In genomic region chr11:17192151-17192844, GRCm38 (mm10) we compare ENCODE assay signal across 9 mouse cellular contexts. TPM values are rescaled to one million over a fixed set of nuclear protein-coding genes. Genes with fewer than 3 reads are reported as not detected.
A peak's percentile ranks its signal among the peaks of the same experiment; 100 is the strongest.
DNase-seq lines count a peak whose midpoint lies in the region; ATAC-seq and TF ChIP-seq lines count a peak whose summit lies in the region.
"Had no signal": no experiment of that assay in that cellular context is flagged by ENCODE, and none has a peak within 500 bp of the region (broad histone marks: within the 10 kb centered on the region; RNA-seq: fewer than 3 reads in every experiment).

No protein-coding gene starts in this region.

- H3K4me2 ChIP-seq in forebrain, embryonic 11.5 days (ENCODE audit: low read depth, low read length, severe bottlenecking): no peak overlapping the region

- H3K36me3 ChIP-seq in forebrain, embryonic 11.5 days (ENCODE audit: control insufficient read depth, insufficient read depth, low read length): peaks cover 3% of the 10 kb centered on the region; the same call in 1 of the 2 replicates
- peaks cover 39% of the 10 kb centered on the region for H3K36me3 ChIP-seq in forebrain, embryonic 10.5 days (replicated peaks)
- H3K36me3 ChIP-seq in spleen, adult 2 months (ENCODE audit: control insufficient read depth, insufficient read depth, low read length): peaks cover 16% of the 10 kb centered on the region

- no peak overlapping the region for H3K4me3 ChIP-seq in forebrain, embryonic 11.5 days (ENCODE audit: low read depth, low read length)
- H3K4me3 ChIP-seq in forebrain, embryonic 10.5 days: no peak overlapping the region
- no peak overlapping the region for H3K4me3 ChIP-seq in spleen, adult 2 months (ENCODE audit: extremely low read depth, insufficient read depth, insufficient read length)

- no peak for DNase-seq in forebrain, embryonic 11.5 days (ENCODE audit: low spot score)
- no peak for DNase-seq in forebrain, embryonic 10.5 days (ENCODE audit: extremely low spot score, low spot score)
- DNase-seq in spleen, adult 2 months (ENCODE audit: low read depth in 1 of 2, low spot score in 2 of 2): peak in 1 of 2 experiments; percentile 48
- no peak for DNase-seq in spleen, postnatal 10 days (ENCODE audit: low spot score in 2 of 2)
- peak; percentile 21 for DNase-seq in lung, postnatal 36 days
- DNase-seq in ovary, postnatal 14 days (ENCODE audit: low spot score): no peak
- DNase-seq in heart, adult 8-10 months (ENCODE audit: low spot score): no peak
- DNase-seq in spleen, adult 18-20 months: no peak
- DNase-seq: gastrocnemius, postnatal 25 days had no signal

- no peak for TF ChIP-seq POLR2A in spleen, adult 2 months (IDR thresholded peaks at IDR 0.05; ENCODE audit: low read depth, low read length)

- H3K9me3 ChIP-seq in forebrain, embryonic 11.5 days (ENCODE audit: control insufficient read depth, low read length): no peaks in the 10 kb centered on the region
- no peaks in the 10 kb centered on the region for H3K9me3 ChIP-seq in forebrain, embryonic 10.5 days

- ATAC-seq in forebrain, embryonic 11.5 days (replicated peaks; ENCODE audit: low FRiP score): peak; percentile 57

- TF ChIP-seq CTCF in spleen, adult 2 months (IDR thresholded peaks at IDR 0.05; ENCODE audit: extremely low read depth, insufficient read depth, insufficient read length, insufficient replicate concordance): peak; percentile 38; the same call in 1 of the 2 replicates

- H3K27me3 ChIP-seq in forebrain, embryonic 11.5 days (ENCODE audit: control insufficient read depth, insufficient read depth, low read length): no peaks in the 10 kb centered on the region
- no peaks in the 10 kb centered on the region for H3K27me3 ChIP-seq in forebrain, embryonic 10.5 days (ENCODE audit: poor library complexity, severe bottlenecking)
- H3K27me3 ChIP-seq in spleen, adult 2 months (ENCODE audit: control insufficient read depth, insufficient read depth, low read length): no peaks in the 10 kb centered on the region

- H3K9ac ChIP-seq in forebrain, embryonic 11.5 days (ENCODE audit: low read length): no peak overlapping the region

- no peak overlapping the region for H3K27ac ChIP-seq in forebrain, embryonic 11.5 days (ENCODE audit: low read depth, low read length)
- no peak overlapping the region for H3K27ac ChIP-seq in forebrain, embryonic 10.5 days
- 0 out of 2 replicates have a peak overlapping the region, but pooled peaks have one; percentile 6 for H3K27ac ChIP-seq in spleen, adult 2 months (ENCODE audit: insufficient read depth, low read length)

- 56% methylated on average over 9 of the region's 9 CpGs for WGBS in forebrain, embryonic 11.5 days
- WGBS in forebrain, embryonic 10.5 days: 62% methylated on average over 9 of the region's 9 CpGs
- 71% methylated on average over 9 of the region's 9 CpGs for WGBS in spleen, adult 2 months

- no peaks in the 10 kb centered on the region for H3K4me1 ChIP-seq in forebrain, embryonic 11.5 days (replicated peaks; ENCODE audit: control insufficient read depth, insufficient read depth, low read length)
- peaks cover 13% of the 10 kb centered on the region for H3K4me1 ChIP-seq in forebrain, embryonic 10.5 days
- H3K4me1 ChIP-seq in spleen, adult 2 months (ENCODE audit: control insufficient read depth, insufficient read depth, insufficient read length): peaks cover 6% of the 10 kb centered on the region; the same call in 1 of the 2 replicates

RNA-seq across cellular contexts. Expression of gene Wdr92, which starts 10.4 kb away (rescaled TPM):
- polyA plus RNA-seq in forebrain, embryonic 11.5 days (2014; fragmentation: Nextera tagmentation; extraction: Ambion mirVana): 24.1 and 26.0 TPM in 2 replicates
- polyA plus RNA-seq in forebrain, embryonic 10.5 days (2016; fragmentation: Nextera tagmentation; extraction: Ambion mirVana): 28.8 TPM in 2 replicates
- polyA plus RNA-seq in spleen, adult 2 months (2012; rRNA removed): 3.5 and 4.5 TPM in 2 replicates
- total RNA-seq in heart, adult 8-10 months (2022): 10 to 100 TPM; 10.7 to 14.1 (median 11.2) TPM

RNA-seq across cellular contexts. Expression of gene Pno1, which starts 19.1 kb away (rescaled TPM):
- polyA plus RNA-seq in forebrain, embryonic 11.5 days (2014; fragmentation: Nextera tagmentation; extraction: Ambion mirVana): 88.4 and 95.2 TPM in 2 replicates
- 127 and 129 TPM in 2 replicates for polyA plus RNA-seq in forebrain, embryonic 10.5 days (2016; fragmentation: Nextera tagmentation; extraction: Ambion mirVana)
- polyA plus RNA-seq in spleen, adult 2 months (2012; rRNA removed): 1.7 and 1.8 TPM in 2 replicates
- 10 to 100 TPM; 31.5 to 36.2 (median 35.2) TPM for total RNA-seq in heart, adult 8-10 months (2022)

RNA-seq across cellular contexts. Expression of gene Ppp3r1, which starts 33.2 kb away (rescaled TPM):
- polyA plus RNA-seq in forebrain, embryonic 11.5 days (2014; fragmentation: Nextera tagmentation; extraction: Ambion mirVana): 94.3 and 103 TPM in 2 replicates
- 66.8 and 72.9 TPM in 2 replicates for polyA plus RNA-seq in forebrain, embryonic 10.5 days (2016; fragmentation: Nextera tagmentation; extraction: Ambion mirVana)
- 25.6 and 29.7 TPM in 2 replicates for polyA plus RNA-seq in spleen, adult 2 months (2012; rRNA removed)
- total RNA-seq in heart, adult 8-10 months (2022): 10 to 100 TPM; 63.5 to 67.1 (median 64.5) TPM

Comparison
In these comparisons a context has a peak if more than half of its experiments do, and no peak if none do; other contexts are left out.
1. RNA of gene Pno1, which starts 19.1 kb away (polyA plus RNA-seq): 127 to 129 TPM in forebrain, embryonic 10.5 days and 88.4 to 95.2 TPM in forebrain, embryonic 11.5 days; 1.7 to 1.8 TPM in spleen, adult 2 months; every median in the first group is over 10 times any median in the second.